Mouse (Mus musculus): ENCODE results near the gene Bri3bp.
"Not testable (repeated sequence)": the region's sequence is repeated elsewhere in the genome, so short reads cannot be mapped to it uniquely, and the experiment has no call there.

Bri3bp gene

DNA sequence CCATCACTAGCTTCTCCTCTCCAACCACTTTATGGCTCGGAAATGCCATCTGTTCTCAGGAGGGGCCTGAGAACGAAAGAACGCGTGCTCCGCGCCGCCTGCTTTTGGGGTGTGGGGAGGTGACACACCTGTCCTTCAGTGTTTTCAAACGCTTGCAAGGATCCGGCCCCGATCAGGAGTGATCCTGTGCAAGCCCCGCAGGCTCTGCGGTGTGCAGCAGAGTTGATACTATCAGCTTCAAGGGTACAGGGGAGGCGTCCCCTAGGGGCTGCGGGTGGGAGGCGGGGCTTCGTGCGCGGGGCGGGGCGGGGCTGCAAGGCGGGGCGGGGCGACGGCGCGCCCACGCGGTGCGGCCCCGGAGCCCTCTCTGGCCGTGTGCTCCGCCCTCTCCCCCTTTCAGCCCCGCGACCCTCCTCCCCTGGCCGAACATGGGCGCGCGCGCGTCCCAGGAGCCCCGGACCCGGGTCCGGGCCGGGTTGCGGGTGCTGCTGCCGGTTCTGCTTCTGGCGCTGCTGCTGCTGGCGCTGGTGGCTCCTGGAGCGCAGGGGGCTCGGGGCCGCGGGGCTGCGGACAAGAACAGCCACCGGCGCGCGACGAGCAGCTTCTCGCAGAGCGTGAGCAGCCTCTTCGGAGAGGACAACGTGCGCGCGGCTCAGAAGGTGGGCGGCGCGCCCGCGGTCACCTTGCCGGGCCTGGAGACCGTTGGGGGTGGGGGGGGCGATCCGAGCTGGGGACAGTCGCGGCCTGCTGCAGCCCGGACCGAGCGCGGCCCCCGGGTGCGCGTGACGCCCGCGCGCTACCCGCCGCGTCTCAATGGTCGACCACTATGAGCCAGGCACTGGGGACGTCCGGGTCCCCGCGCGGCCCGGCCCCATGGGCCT is at the start of gene Bri3bp:
Gene Bri3bp, plus strand, starts transcription at position 335 of the 881 bp plus-strand sequence.
- peak; percentile 55 to 72 for DNase-seq

DNA sequence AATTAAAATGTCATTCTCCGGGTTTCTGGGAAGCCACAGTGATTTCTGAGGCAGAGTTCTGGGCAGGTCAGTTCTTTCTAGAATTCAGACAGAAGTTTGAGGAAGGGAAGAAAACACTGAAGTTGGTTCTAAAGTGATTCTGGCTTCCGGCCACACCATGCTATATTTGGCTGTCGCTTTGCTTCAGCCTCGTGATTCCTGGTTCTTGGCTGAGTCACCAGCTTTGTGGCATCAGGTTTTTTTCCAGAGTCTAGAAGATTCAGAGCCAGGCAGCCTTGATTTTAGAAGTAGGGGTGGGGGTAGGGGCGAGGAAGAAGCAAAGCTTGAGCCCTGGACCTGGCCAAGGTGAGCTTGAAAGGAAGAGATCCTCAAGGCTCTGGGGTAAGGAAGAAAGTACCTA is 49.8 kb upstream of the Bri3bp start:
- DNase-seq: peak; percentile 88

DNA sequence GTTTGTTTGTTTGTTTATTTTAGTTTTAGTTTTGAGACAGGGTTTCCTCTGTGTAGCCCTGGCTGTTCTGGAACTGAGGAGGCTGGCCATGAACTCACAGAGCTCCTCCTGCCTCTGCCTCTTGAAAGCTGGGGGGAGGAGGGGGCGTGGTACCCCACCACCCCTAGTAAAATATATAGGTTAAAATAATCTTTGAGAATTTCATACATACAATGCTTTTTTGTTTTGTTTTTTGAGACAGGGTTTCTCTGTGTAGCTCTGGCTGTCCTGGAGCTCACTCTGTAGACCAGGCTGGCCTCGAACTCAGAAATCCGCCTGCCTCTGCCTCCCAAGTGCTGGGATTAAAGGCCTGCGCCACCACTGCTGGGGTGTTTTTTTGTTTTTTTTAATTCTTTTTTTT is 49.2 kb upstream of the Bri3bp start:
- DNase-seq: not testable (repeated sequence)

DNA sequence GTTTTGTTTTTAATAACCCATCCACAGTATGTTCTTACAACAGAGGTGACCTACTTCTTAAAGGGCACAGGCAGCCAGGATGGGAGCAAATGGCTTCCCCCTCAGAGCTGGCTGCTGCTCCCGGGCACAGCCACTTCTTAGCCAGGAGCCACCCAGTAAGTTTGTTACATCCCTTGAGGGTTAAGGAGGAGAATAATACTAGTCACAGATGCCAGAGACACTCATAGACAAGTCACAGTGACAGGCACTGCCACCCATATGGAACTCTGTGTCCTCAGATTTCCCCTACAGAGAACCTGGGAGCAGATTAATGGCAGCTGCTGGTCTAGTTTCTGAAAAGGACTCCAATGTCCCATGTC is 48.8 kb upstream of the Bri3bp start:
- no peak for DNase-seq

DNA sequence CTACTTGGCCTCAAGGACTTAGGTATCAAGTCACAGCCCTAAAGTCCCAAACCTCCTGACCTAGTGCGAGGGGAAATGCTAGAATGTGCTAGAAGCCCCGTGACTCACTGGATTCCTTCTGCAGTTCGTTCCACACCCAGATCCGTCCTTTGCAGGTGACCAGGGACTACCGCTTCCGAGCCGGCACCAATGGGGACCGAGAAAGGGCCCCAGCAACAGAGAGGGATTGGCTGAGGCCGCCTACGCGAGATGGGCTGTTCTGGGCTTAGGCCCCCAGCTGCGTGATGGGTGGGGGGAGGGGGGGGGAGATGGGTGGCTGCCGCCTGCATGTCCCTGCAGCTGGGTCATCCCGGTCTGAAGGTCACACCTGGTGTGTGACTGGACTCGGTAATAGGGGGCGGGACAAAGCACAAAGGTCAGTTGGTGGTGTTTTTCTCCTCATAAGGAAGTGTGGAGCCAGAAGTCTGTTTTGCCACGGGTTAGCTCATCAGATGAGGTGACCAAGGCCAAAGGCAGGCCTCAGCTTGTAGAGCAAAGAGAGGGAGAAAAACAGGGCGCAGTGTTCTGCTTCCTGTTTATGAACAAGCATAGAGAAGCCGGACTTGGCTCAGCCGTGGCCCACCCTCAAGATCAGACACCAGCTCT is 48.3 kb upstream of the Bri3bp start:
- DNase-seq: peak; percentile 98 to 99

DNA sequence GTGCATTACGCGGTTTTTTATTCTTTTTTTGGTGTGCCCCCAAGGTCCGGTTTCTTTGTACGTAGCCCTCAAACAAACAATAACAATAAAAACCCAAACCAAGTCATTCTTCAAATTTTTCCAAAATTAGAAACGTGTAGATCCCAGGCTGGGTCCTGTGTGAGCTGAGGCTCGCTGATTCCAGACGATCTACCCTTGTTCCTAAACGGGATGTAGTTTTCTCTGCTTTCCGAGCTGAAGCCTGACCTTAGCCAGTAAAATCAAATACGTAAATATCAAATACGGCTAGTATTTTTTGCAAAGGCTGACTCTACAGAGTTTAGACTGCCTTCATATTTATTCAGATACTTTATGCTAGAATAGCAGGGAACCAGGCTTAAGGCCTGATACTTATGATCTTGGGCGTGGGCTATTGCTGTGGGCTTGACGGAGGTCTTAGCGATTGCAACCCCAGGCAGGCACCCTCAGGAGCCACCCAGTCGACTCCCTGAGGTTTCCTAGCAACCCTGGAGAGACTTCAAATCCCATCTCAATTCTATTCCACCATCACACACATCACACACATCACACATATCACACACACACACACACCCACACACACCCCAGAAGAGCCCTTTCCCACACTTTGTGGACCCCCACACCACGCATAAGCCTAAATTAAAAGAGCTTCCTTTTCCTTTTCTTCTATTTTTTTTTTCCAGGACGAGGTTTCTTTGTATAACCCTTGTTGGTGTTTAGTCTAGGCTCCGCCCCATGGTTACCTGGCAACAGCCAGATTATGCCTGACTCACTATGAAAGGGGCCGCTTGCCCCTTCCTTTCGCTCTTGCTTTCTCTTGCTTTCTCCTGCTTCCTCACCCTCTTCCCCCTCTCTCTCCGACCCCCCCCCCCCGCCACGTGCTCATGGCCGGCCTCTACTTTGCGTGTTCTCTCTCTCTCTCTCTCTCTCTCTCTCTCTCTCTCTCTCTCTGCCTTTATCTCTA is 47.5 kb upstream of the Bri3bp start:
- DNase-seq: peak; percentile 90 to 94

DNA sequence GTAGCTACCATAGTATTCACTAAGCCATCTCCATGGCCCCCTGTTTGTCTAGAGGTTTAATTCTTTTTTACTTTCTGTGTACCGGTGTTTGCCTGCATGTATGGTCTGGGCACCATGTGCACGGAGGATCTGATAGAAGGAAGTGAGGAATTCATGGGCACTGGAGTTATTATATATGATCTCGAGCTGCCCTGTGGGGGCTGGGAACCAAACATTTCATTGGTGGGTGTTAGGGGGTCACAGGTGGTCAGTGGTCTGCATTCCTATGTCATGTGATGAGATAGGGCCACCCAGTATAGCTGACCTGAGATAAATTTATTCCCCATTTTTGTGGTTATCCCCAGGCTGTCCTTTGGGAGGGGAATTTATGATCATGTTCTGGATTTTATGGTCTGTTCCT is 46.4 kb upstream of the Bri3bp start:
- no peak for DNase-seq

DNA sequence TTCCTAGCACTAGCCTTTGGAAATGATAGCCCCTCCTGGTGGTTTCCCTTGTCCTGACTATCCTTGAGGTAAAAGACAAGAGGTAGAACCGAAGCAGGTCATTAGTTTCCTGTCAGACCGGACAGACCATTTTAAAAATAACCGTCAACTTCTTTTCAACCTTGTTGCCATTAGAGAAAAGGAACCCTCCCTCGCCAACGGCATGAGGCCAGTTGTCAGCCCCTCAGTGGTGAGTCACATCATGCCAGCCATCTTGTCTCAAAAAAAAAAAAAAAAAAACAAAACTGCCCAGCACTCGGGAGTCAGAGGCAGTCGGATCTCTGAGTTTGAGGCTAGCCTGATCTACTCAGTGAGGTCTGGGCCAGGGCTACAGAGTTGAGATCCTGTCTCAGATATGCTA is 40.5 kb upstream of the Bri3bp start:
- peak; percentile 5 to 40 for DNase-seq

DNA sequence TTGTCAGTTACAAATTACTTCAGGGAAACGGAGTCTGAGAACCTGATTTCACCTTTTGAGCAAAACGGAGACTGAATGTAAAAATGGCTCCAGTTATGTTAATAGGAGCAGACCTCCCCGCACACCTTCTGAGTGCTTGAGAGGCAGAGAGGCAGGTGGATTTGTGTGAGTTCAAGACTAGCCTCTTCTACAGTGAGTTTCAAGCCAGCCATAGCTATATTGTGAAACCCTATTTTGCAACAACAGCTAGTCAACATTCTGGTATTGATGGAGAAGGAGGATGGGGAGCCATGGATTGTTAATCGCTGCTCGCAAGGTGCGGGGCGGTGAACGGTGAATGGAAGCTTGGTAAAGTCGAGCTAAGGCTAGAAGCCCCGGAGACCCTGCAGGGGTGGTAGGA is 38.9 kb upstream of the Bri3bp start:
- no peak for DNase-seq

DNA sequence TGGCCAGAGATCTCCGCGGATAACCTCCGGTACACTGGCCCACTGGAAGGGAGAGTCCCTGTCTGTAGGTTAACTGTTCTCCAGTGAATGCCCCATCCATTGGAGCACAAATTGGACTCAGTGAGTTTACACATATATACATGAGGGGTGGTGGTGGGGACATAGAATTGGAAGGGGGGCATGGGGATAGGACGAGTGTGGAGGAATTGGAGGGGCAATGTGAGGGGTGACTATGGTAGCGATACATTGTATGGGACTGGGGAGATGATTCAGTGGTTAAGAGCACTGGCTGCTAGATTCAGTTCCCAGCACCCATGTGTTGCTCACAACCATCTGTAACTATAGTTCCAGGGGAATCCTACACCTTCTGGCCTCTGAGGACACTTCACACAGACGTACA is 38.4 kb upstream of the Bri3bp start:
- DNase-seq: no peak

DNA sequence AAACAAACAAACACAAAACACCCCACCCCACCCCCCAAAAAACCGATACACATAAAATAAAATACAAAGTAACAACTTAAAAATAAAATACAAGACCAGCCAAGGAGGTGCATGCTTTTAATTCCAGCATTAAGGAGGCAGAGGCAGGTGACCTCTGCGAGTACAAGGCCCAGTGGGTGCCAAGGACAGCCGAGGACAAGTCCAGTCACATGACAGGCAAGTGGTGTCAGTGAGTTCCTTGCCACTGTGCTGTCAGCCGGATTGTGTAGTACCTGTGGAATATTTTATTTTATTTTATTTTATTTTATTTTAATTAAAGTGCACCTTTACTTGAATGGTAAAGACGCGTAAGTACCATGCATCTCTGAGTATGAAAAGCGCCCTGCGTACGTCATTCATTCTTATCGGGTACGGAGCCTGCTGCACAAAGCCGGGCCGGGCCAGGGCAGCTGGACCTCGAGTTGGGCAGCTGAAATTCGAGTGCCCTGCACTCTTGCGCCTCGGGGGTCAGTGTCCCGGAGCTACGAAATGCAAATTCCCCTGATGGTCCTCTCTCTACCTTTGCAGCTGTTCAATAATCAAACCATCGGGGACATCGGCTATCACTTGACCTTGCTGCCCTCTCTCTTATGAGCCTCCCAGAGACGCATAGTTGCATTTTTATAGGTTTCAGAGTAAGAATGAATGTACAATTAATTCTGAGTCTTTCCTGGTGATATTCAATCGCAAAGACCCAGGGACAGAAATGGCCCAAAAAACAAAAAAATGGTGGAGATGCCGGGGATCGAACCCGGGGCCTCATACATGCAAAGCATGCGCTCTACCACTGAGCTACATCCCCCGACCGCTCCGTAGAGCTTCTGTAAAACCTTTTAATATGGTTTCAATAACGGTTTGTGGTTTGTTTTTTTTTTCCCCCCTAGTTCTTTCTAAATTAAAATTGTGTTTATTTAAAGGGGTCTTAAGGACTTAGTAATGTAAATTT is 37.6 kb upstream of the Bri3bp start:
- DNase-seq: peak; percentile 82 to 88

DNA sequence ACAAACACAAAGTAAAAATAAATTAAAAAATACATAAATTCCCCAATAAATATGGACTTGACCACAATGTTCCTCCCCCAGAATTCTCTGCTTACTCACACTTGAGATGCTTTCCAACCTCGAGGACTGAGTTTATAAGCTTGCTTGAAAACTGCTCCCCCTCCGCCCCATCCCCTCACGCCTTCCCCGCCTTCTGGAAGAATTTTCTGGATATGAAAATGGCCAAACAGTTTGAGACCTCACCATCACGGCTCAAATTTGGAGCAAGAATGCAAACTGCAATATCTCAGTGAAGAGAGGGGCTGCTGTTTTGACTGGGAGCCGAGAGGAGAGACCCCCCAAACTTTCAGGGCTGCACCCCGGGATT is 36.8 kb upstream of the Bri3bp start:
- DNase-seq: no peak

DNA sequence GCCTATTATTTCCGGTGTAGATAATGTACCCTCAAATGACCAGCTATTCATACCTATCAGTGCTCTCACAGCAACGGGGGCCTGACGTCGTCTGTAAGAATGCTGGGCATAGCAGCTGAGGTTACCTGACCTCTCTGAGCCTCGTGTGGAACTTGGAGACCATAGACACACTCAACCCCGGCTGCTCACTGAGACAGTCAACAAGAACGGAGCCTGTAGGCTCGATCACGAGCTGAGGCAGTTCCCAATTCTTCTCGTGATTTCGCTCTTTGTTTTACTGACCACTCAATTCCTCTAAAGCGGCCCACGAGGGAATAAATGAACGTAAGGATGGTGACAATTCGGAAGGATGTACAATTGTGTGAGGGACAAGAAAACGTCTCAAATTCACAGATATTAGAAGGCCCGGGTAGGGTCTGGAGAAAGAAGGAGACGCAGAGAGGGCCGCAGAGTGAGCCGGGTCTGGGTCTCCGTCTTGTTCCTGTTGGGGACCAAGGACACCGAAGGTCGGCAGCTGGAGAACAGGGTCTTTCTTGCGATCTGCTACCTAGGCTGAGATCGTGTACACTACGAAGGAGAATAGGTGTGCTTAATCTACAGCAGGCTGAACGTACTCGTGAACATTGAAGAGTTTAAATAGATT is 36.3 kb upstream of the Bri3bp start:
- peak; percentile 52 to 74 for DNase-seq

DNA sequence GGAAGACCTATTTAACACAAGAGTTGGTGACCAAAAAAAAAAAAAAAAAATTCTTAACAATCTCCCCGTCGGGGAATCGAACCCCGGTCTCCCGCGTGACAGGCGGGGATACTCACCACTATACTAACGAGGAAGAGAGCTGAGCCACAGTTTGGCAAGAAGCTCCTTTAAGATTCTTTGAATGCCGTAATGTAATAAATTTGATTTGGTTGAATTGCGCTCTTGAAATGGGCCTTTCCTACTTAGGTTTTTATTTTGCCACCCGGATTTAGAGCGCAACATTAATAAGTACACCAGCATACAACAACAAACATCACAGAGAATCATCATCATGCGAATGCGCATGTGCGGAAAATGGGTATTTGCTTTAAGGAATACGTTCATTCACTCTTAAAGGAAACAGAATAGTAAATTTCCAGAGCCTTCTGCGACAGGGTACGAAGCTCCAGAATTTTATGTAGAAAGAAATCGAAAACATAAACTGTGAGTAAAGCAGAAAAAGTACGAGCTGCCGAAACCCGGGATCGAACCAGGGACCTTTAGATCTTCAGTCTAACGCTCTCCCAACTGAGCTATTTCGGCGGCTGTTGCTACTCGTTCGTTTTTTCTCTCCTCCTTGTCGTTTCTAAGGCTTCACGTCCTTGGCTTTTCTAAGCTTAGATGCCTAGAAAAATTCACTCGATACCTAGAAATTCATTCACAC is 35.7 kb upstream of the Bri3bp start:
- DNase-seq: peak; percentile 86 to 93

DNA sequence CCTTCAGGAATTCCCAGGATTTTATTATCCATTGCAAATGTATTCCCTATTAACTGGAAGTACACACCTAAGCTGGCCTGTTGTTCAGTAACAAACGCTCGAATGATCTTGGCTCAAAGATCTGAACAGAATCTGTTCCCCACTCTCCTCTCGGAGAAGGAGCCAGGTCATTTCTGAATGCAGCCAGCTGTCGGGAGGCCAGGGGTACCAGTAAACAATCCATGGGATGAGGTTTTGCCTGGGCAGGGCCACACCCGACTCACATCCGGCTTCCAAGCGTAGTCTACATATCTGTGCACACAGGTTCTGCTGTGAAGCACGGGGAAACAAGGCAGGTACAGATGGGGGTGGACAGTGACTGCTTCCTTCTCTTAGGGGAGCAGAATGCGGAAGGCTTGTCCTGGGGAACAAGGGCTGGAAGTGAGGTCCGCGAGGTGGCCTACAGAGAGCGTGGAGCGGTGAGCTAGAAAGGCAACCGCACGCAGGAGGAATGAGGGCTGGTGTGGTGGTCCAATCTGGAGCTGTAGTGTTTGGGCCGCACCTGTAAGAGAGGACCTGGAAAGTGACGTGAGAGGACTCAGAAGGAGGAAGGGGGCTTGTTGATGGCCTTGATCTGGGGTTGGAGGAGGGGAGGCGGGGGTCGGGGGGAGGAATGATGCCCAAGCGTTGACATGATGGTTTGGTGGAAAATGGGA is 34.9 kb upstream of the Bri3bp start:
- DNase-seq: peak; percentile 64 to 78

DNA sequence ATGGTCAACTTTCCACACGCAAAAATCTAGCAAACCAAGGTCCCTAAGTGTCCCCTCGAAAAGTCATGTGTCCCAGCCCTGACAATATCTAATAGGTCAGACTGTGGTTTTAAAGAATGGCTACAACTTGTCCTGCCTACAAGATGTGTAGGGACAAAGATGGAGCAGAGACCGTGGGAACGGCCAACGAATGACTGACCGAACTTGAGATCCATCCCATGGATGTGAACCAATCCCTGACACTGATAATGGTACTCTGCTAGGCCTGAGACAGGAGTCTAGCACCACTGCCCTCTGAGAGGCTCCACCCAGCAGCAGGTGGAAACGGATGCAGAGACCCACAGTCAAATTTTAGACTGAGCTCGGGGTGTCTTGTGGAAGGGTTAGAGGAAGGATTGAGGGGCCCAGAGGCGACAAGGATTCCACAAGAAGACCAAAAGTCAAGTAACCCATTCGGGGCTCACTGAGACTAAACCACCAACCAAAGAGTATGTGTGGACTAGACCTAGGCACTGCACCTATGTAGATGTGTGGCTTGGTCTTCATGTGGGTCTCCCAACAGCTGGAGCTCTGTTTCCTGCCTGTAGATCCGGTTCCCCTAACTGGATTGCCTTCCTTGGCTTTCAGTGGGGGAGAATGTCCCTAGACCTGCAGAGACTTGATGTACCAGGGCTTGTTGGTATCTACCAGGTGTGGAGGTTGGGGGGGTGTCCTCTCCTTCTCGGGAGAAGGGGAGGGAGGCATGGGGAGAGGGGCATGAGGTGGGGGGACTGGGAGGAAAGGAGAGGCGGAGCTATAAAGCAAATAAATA is 34.1 kb upstream of the Bri3bp start:
- DNase-seq: peak in 1 of 2 experiments; percentile 28

DNA sequence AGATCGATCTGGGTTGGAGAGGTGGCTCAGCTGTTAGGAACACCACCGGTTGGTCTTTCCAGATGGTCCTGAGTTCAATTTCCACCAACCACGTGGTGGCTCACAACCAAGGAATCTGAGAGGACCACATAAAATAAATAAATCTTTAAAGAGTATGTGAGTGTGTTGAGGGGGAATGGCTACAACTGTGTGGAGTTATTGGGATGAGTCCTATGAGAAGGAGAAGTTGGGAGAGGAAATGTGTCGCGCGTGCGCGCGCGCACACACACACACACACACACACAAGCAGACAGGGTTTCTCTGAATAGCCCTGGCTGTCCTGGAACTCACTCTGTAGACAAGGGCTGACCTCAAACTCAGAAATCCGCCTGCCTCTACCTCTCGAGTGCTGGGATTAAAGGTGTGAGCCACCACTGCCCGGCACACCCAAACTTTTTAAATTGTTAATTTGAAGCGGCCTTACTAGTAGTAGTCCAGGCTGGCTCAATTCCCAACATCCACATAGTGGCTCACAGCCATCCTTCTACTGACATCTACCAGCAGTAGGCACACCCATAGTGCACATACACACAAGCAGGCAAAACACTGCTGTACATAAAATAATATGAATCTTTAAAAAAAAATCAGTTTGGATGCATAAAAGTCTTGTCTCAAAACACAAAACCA is 33.3 kb upstream of the Bri3bp start:
- peak in 1 of 2 experiments; percentile 34 for DNase-seq

DNA sequence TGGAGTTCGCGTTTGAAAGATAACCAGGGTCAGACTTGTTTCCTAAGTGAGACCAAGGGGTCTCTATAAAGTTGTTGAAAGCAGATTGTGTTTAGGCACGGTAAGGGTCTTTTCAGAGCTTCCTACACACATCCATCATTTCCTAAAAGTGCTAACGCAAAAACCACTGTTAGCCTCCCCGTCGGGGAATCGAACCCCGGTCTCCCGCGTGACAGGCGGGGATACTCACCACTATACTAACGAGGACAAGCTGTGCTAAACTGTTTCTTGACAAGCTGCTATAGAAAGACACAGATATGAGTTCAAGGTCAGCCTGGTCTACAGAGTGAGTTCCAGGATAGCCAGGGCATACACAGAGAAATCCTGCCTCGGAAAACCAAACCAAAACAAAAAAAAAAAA is 32.5 kb upstream of the Bri3bp start:
- peak; percentile 85 to 87 for DNase-seq

Data from kidney, postnatal 25 days (tissue).